ENCODE assay signal across 8 mouse cellular contexts in the genomic region with DNA sequence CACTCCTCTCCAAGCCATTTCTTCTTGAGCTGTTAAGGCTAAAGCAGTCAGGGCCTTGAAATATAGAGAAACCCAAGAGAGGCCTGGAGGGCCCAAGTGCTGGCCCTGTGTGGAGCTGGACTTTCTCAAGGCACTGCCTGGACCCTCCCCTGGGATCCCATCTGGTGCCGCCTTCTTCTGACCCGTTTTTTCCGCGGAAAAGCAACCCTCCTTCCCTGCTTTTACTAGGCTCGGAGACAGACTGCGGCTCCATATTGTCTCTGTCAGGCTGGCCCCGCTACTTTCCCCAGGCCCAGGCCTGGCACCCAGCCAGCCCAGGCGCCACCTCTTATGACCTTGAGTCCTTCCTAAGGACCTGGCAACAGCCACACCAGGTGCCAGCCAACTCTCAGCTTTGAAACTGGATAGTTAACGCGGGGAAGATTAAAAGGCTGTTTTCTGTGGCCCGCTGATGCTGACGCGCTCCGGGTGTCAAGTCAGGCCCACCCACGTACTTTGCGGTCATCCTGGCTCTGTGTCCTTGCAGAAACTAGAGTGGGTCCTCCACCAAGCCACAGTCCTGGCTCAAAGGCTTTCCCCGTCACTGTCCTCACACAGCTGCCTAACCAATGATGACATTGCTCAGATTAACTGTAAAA. TPM values are rescaled to one million over a fixed set of nuclear protein-coding genes. Genes with fewer than 3 reads are reported as not detected.
DNase-seq lines count a peak whose midpoint lies in the region; ATAC-seq and TF ChIP-seq lines count a peak whose summit lies in the region.

No protein-coding gene starts in this region.

- peak overlapping the region; percentile 71 for H3K4me2 ChIP-seq in hindbrain, embryonic 15.5 days
- peak overlapping the region; percentile 50 for H3K4me2 ChIP-seq in liver, embryonic 12.5 days
- H3K4me2 ChIP-seq in neural tube, embryonic 11.5 days (ENCODE audit: low read depth) = peak overlapping the region; percentile 53

- H3K27me3 ChIP-seq in E14TG2a.4 (ENCODE audit: insufficient read depth, low read length) = no peaks in the 10 kb centered on the region
- no peaks in the 10 kb centered on the region for H3K27me3 ChIP-seq in hindbrain, embryonic 15.5 days
- 0 out of 2 replicates have a peak, but pooled peaks cover 5% of the 10 kb centered on the region for H3K27me3 ChIP-seq in liver, embryonic 12.5 days (replicated peaks)
- no peaks in the 10 kb centered on the region for H3K27me3 ChIP-seq in neural tube, embryonic 11.5 days (ENCODE audit: control insufficient read depth, insufficient read depth, low read length)

- H3K4me3 ChIP-seq in E14TG2a.4 (replicated peaks; ENCODE audit: low read length) = peak overlapping the region; percentile 74
- H3K4me3 ChIP-seq in hindbrain, embryonic 15.5 days = peak overlapping the region; percentile 39
- 0 out of 2 replicates have a peak overlapping the region, but pooled peaks have one; percentile 30 for H3K4me3 ChIP-seq in liver, embryonic 12.5 days
- peak overlapping the region; percentile 17 for H3K4me3 ChIP-seq in neural tube, embryonic 11.5 days (ENCODE audit: low read depth, low read length)

- peak overlapping the region; percentile 97 for H3K27ac ChIP-seq in hindbrain, embryonic 15.5 days (replicated peaks)
- H3K27ac ChIP-seq in liver, embryonic 12.5 days = peak overlapping the region; percentile 53
- peak overlapping the region; percentile 99 for H3K27ac ChIP-seq in neural tube, embryonic 11.5 days (ENCODE audit: low read depth, low read length)

- peak; percentile 67 for ATAC-seq in hindbrain, embryonic 15.5 days (ENCODE audit: low FRiP score, low read depth)
- no peak for ATAC-seq in liver, embryonic 12.5 days
- peak; percentile 61 for ATAC-seq in neural tube, embryonic 11.5 days (ENCODE audit: insufficient read depth, low FRiP score, low TSS enrichment)
- no peak for ATAC-seq in inflammation-experienced regulatory T-cells, adult 6 months

- peak overlapping the region; percentile 52 for H3K9ac ChIP-seq in hindbrain, embryonic 15.5 days
- no peak overlapping the region for H3K9ac ChIP-seq in liver, embryonic 12.5 days
- H3K9ac ChIP-seq in neural tube, embryonic 11.5 days (ENCODE audit: low read length) = peak overlapping the region; percentile 72

- 4% methylated on average over 17 of the region's 17 CpGs for WGBS in hindbrain, embryonic 15.5 days
- WGBS in liver, embryonic 12.5 days (ENCODE audit: insufficient replicate concordance) = 51% methylated on average over 17 of the region's 17 CpGs
- WGBS in neural tube, embryonic 11.5 days = 19% methylated on average over 17 of the region's 17 CpGs

- no peaks in the 10 kb centered on the region for H3K36me3 ChIP-seq in E14TG2a.4 (ENCODE audit: insufficient read depth, low read length)
- H3K36me3 ChIP-seq in hindbrain, embryonic 15.5 days = no peaks in the 10 kb centered on the region
- no peaks in the 10 kb centered on the region for H3K36me3 ChIP-seq in liver, embryonic 12.5 days
- no peaks in the 10 kb centered on the region for H3K36me3 ChIP-seq in neural tube, embryonic 11.5 days (ENCODE audit: control insufficient read depth, insufficient read depth, low read length)

- peak; percentile 60 for DNase-seq in adrenal gland, adult 8-10 months
- peak; percentile 59 to 81 for DNase-seq in gastrocnemius, adult 8-10 months (ENCODE audit: low spot score in 2 of 2)
- peak; percentile 59 for DNase-seq in neural tube, embryonic 11.5 days (ENCODE audit: low spot score)
- DNase-seq in frontal cortex, adult 2 months (ENCODE audit: extremely low spot score in 1 of 2, low spot score in 1 of 2) = no peak

- TF ChIP-seq CTCF in E14TG2a.4 (conservative IDR thresholded peaks at IDR 0.05; ENCODE audit: low read length) = no peak

- peaks cover 43% of the 10 kb centered on the region for H3K4me1 ChIP-seq in E14TG2a.4 (replicated peaks; ENCODE audit: low read depth, low read length)
- H3K4me1 ChIP-seq in hindbrain, embryonic 15.5 days (replicated peaks) = peaks cover 26% of the 10 kb centered on the region
- peaks cover 16% of the 10 kb centered on the region for H3K4me1 ChIP-seq in liver, embryonic 12.5 days
- peaks cover 18% of the 10 kb centered on the region for H3K4me1 ChIP-seq in neural tube, embryonic 11.5 days (ENCODE audit: control insufficient read depth, insufficient read depth, low read length)

- no peaks in the 10 kb centered on the region for H3K9me3 ChIP-seq in E14TG2a.4 (ENCODE audit: low read length)
- no peaks in the 10 kb centered on the region for H3K9me3 ChIP-seq in hindbrain, embryonic 15.5 days
- no peaks in the 10 kb centered on the region for H3K9me3 ChIP-seq in liver, embryonic 12.5 days (replicated peaks)
- H3K9me3 ChIP-seq in neural tube, embryonic 11.5 days (ENCODE audit: control insufficient read depth, low read length) = no peaks in the 10 kb centered on the region

RNA-seq across cellular contexts. Expression of a gene that starts 4.8 kb away (rescaled TPM):
- 10 to 100 TPM in 1 of 4 experiments, 1 to 10 TPM in 3; 2.1 to 11.1 (median 6.9) TPM for total RNA-seq in adrenal gland, adult 8-10 months (2022)
- 1 to 10 TPM in 1 of 4 experiments, under 1 TPM in 3; 0.38 to 1.0 (median 0.67) TPM for total RNA-seq in gastrocnemius, adult 8-10 months (2022)
- 6.5 and 8.3 TPM in 2 replicates for polyA plus RNA-seq in hindbrain, embryonic 15.5 days (2015; fragmentation: Nextera tagmentation; extraction: Ambion mirVana)
- polyA plus RNA-seq in liver, embryonic 12.5 days (2016; fragmentation: Nextera tagmentation; extraction: Ambion mirVana) = 5.1 and 5.9 TPM in 2 replicates
- polyA plus RNA-seq in neural tube, embryonic 11.5 days (2014; fragmentation: Nextera tagmentation; extraction: Ambion mirVana) = 2.8 and 3.5 TPM in 2 replicates
- polyA plus RNA-seq in frontal cortex, adult 2 months (2012; rRNA removed) = 11.0 and 14.7 TPM in 2 replicates
- 1 to 10 TPM in 2 of 3 experiments, not detected in 1; 1.5 to 3.3 TPM for polyA plus RNA-seq in inflammation-experienced regulatory T-cells, adult 6 months (2017; shearing (Covaris generic))

RNA-seq across cellular contexts. Expression of a gene that starts 8.2 kb away (rescaled TPM):
- total RNA-seq in adrenal gland, adult 8-10 months (2022) = 100 to 1,000 TPM; 236 to 274 (median 253) TPM
- 10 to 100 TPM; 74.1 to 82.3 (median 80.3) TPM for total RNA-seq in gastrocnemius, adult 8-10 months (2022)
- 476 and 492 TPM in 2 replicates for polyA plus RNA-seq in hindbrain, embryonic 15.5 days (2015; fragmentation: Nextera tagmentation; extraction: Ambion mirVana)
- polyA plus RNA-seq in liver, embryonic 12.5 days (2016; fragmentation: Nextera tagmentation; extraction: Ambion mirVana) = 107 and 109 TPM in 2 replicates
- 402 and 441 TPM in 2 replicates for polyA plus RNA-seq in neural tube, embryonic 11.5 days (2014; fragmentation: Nextera tagmentation; extraction: Ambion mirVana)
- 548 and 552 TPM in 2 replicates for polyA plus RNA-seq in frontal cortex, adult 2 months (2012; rRNA removed)
- polyA plus RNA-seq in inflammation-experienced regulatory T-cells, adult 6 months (2017; shearing (Covaris generic)) = 10 to 100 TPM; 13.4 to 15.9 (median 13.4) TPM

RNA-seq across cellular contexts. Expression of a gene that starts 38.5 kb away (rescaled TPM):
- 10 to 100 TPM in 3 of 4 experiments, 1 to 10 TPM in 1; 9.0 to 16.7 (median 14.0) TPM for total RNA-seq in adrenal gland, adult 8-10 months (2022)
- total RNA-seq in gastrocnemius, adult 8-10 months (2022) = 10 to 100 TPM; 12.3 to 27.4 (median 16.7) TPM
- polyA plus RNA-seq in hindbrain, embryonic 15.5 days (2015; fragmentation: Nextera tagmentation; extraction: Ambion mirVana) = 2.1 and 2.3 TPM in 2 replicates
- polyA plus RNA-seq in liver, embryonic 12.5 days (2016; fragmentation: Nextera tagmentation; extraction: Ambion mirVana) = 0.37 and 0.59 TPM in 2 replicates
- polyA plus RNA-seq in neural tube, embryonic 11.5 days (2014; fragmentation: Nextera tagmentation; extraction: Ambion mirVana) = 0.23 and 0.36 TPM in 2 replicates
- 0.97 and 1.1 TPM in 2 replicates for polyA plus RNA-seq in frontal cortex, adult 2 months (2012; rRNA removed)
- polyA plus RNA-seq in inflammation-experienced regulatory T-cells, adult 6 months (2017; shearing (Covaris generic)) = under 1 TPM; 0.30 to 0.57 (median 0.53) TPM

Comparison
In these comparisons a context has a peak if more than half of its experiments do, and no peak if none do; other contexts are left out.
1. H3K4me3 ChIP-seq: peak in every context shown above with its lines; median percentile 74 in E14TG2a.4; 39 in hindbrain, embryonic 15.5 days; 30 in liver, embryonic 12.5 days; 17 in neural tube, embryonic 11.5 days.
2. DNase-seq: peak in adrenal gland, adult 8-10 months (single experiment), gastrocnemius, adult 8-10 months (2 of 2) and neural tube, embryonic 11.5 days (single experiment); none in frontal cortex, adult 2 months (0 of 2).
3. ATAC-seq: peak in hindbrain, embryonic 15.5 days (single experiment) and neural tube, embryonic 11.5 days (single experiment); none in liver, embryonic 12.5 days (single experiment) and inflammation-experienced regulatory T-cells, adult 6 months (single experiment).
4. Peak in every context shown above with its lines, with median percentiles within 50 percentile points of each other: H3K27ac ChIP-seq and H3K4me2 ChIP-seq.